Mouse (Mus musculus) heart, embryonic 11.5 days (tissue): ENCODE measurements around the gene Grk2. TPM values are rescaled to one million over a fixed set of nuclear protein-coding genes. Genes with fewer than 3 reads are reported as not detected.

Source experiments
- ATAC-seq: fragments of 200-750 bp; cut with Nextera tagmentation; replicated peaks from 2 replicates; pipeline ENCODE4 v1.8.0; 2017; ENCODE audit warnings: moderate library complexity; ENCODE audit not compliant: insufficient number of reproducible peaks, low FRiP score, low TSS enrichment
- H3K27ac ChIP-seq: fragments of 300-500 bp; sonication (generic); 2 replicates; pipeline ENCODE4 v1.5.1; 2014; ENCODE audit warnings: mild to moderate bottlenecking, low read depth, low read length
- H3K27me3 ChIP-seq: fragments of 300-500 bp; sonication (generic); 2 replicates; pipeline ENCODE4 v1.6.1; 2014; ENCODE audit warnings: mild to moderate bottlenecking, low read length, mixed read lengths; ENCODE audit not compliant: control insufficient read depth, insufficient read depth
- H3K36me3 ChIP-seq: fragments of 300-500 bp; sonication (generic); 2 replicates; pipeline ENCODE4 v1.6.1; 2014; ENCODE audit warnings: mild to moderate bottlenecking, low read length, moderate library complexity, mixed read lengths; ENCODE audit not compliant: control insufficient read depth, insufficient read depth
- H3K4me1 ChIP-seq: fragments of 300-500 bp; sonication (generic); 2 replicates; pipeline ENCODE4 v1.6.1; 2014; ENCODE audit warnings: low read length; ENCODE audit not compliant: control insufficient read depth, insufficient read depth
- H3K4me2 ChIP-seq: fragments of 300-500 bp; sonication (generic); 2 replicates; pipeline ENCODE4 v1.6.1; 2014; ENCODE audit warnings: mild to moderate bottlenecking, moderate library complexity
- H3K4me3 ChIP-seq: fragments of 300-500 bp; sonication (generic); 2 replicates; pipeline ENCODE4 v1.5.1; 2014; ENCODE audit warnings: low read depth, low read length
- H3K9ac ChIP-seq: fragments of 300-500 bp; sonication (generic); 2 replicates; pipeline ENCODE4 v1.6.1; 2014; ENCODE audit warnings: mild to moderate bottlenecking, low read depth, low read length, moderate library complexity
- H3K9me3 ChIP-seq: fragments of 300-500 bp; sonication (generic); replicated peaks from 2 replicates; pipeline ENCODE4 v1.6.1; 2016; ENCODE audit warnings: low read length; ENCODE audit not compliant: control insufficient read depth
- WGBS: fragments of 180-500 bp; shearing (Covaris S2); extraction: QIAGEN DNeasy Blood & Tissue Kit; methylation state at CpG from one replicate; pipeline ENCODE4 v1.1.7; 2014; ENCODE audit not compliant: insufficient replicate concordance; 5-methylcytosine and 5-hydroxymethylcytosine counted together
- polyA plus RNA-seq: library from polyadenylated mRNA; unstranded; fragments of >200 nt; fragmentation: Nextera tagmentation; extraction: Ambion mirVana; gene quantifications from 2 replicates; pipeline ENCODE4 v1.2.1, GENCODE M21; 2014

Grk2 gene
- polyA plus RNA-seq, 1 experiment from 2014 or later, result 12.0 TPM

- Histone ChIP-seq H3K4me2 (no peak overlapping the region), H3K4me1 (0 out of 2 replicates have a peak, but pooled peaks cover 4% of the 10 kb centered on the region), H3K9ac (no peak overlapping the region), H3K36me3 (no peaks in the 10 kb centered on the region), H3K4me3 (no peak overlapping the region), H3K27ac (no peak overlapping the region), H3K9me3 (no peaks in the 10 kb centered on the region), H3K27me3 (peaks cover 38% of the 10 kb centered on the region)
- ATAC-seq, result no peak
- WGBS, result 52% methylated on average over 6 of the region's 6 CpGs
Observed at GRCm38 (mm10) chr19:4270187-4270586, 35.8 kb downstream of the Grk2 start.

DNA sequence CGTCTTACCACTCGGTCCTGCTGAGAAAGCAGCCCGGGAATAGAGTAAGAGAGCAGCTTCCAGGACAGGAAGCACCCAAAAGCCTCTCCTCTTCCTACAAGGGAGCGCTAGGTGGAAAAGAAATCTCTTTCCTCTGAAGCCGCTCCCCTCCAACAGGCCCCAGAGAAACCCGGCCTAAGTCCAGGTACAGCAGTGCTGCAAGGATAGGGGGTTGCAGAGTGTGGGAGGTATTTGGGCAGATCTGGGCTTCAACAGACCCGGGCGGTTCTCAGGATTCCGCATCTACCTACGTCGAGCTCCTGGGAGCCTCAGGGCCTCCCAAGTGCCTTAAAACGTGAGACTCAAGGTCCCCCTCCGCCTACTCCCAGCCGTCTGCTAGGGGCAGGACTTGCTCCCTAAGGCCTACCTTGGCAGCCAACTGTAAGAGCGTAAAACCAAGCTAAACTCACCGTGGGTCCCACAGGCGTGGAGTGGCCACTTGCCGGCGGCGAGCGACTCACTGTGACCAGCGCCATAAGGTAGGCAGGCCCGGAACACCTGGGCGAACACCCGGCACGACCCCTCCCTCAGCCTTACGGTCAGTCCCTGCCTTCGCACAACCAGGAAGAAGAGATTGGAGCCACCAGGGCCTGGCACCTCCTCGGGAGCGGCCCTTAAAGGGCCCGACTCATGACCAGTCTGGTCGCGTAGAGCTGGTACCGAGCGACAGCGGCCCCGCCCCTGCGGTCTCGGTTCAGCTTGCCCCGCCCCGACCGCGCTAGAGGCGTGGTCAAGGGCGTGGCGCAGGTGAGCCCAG is 37.3 kb downstream of the Grk2 start, which contains the start of gene Ssh3:
Gene Ssh3, minus strand, starts transcription at position 615 of the 796 bp plus-strand sequence.
- Histone ChIP-seq H3K9ac (peak within 1 kb of the TSS; percentile 66), H3K4me1 (0 out of 2 replicates have a peak, but pooled peaks cover 4% of the 10 kb centered on the region), H3K27me3 (peaks cover 43% of the 10 kb centered on the region), H3K4me2 (peak within 1 kb of the TSS; percentile 87), H3K36me3 (no peaks in the 10 kb centered on the region), H3K27ac (no peak within 1 kb of the TSS), H3K9me3 (no peaks in the 10 kb centered on the region), H3K4me3 (peak within 1 kb of the TSS; percentile 56)
- ATAC-seq, result peak; percentile 71
- WGBS, result 6% methylated on average over 46 of the region's 46 CpGs

- Histone ChIP-seq H3K27ac (no peak overlapping the region), H3K4me1 (0 out of 2 replicates have a peak, but pooled peaks cover 4% of the 10 kb centered on the region), H3K4me2 (no peak overlapping the region), H3K36me3 (no peaks in the 10 kb centered on the region), H3K9ac (no peak overlapping the region), H3K27me3 (peaks cover 43% of the 10 kb centered on the region), H3K4me3 (no peak overlapping the region), H3K9me3 (no peaks in the 10 kb centered on the region)
- WGBS, result 54% methylated on average over 4 of the region's 4 CpGs
- ATAC-seq, result no peak
Observed at GRCm38 (mm10) chr19:4265956-4266355, 40.1 kb downstream of the Grk2 start.

GRCm38 (mm10) chr19:4264171-4264780 is 41.7 kb downstream of the Grk2 start:
- H3K9me3 ChIP-seq, result no peaks in the 10 kb centered on the region
- H3K27me3 ChIP-seq, result peaks cover 27% of the 10 kb centered on the region
- no peak overlapping the region for H3K4me2 ChIP-seq
- H3K9ac ChIP-seq, result no peak overlapping the region
- 0 out of 2 replicates have a peak, but pooled peaks cover 4% of the 10 kb centered on the region for H3K4me1 ChIP-seq
- H3K36me3 ChIP-seq, result no peaks in the 10 kb centered on the region
- WGBS, result 84% methylated on average over 6 of the region's 6 CpGs
- ATAC-seq, result no peak
- no peak overlapping the region for H3K4me3 ChIP-seq
- no peak overlapping the region for H3K27ac ChIP-seq

DNA sequence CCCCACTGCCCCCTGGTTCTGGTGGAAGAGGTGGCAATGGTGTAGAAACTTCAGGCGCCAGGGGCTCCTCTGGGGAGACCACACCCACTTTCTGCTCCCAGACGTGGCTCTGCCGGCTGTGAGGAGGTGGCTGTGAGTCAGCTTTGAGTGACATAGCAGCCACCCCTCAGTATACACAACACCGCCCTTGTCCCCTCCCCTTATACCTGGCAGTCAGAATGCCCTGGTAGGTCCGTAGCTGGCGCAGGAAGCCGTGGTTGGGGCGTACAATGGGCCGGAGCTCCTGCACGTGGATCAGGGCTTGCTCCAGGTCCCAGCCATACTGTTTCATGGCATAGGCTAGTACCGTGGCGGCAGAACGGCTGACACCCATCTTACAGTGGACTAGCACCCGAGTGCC is 42.3 kb downstream of the Grk2 start:
- H3K4me1 ChIP-seq, result 0 out of 2 replicates have a peak, but pooled peaks cover 3% of the 10 kb centered on the region
- ATAC-seq, result no peak
- H3K36me3 ChIP-seq, result no peaks in the 10 kb centered on the region
- no peak overlapping the region for H3K4me3 ChIP-seq
- H3K27ac ChIP-seq, result no peak overlapping the region
- WGBS, result 63% methylated on average over 14 of the region's 14 CpGs
- peaks cover 22% of the 10 kb centered on the region for H3K27me3 ChIP-seq
- no peaks in the 10 kb centered on the region for H3K9me3 ChIP-seq
- H3K9ac ChIP-seq, result no peak overlapping the region
- no peak overlapping the region for H3K4me2 ChIP-seq

DNA sequence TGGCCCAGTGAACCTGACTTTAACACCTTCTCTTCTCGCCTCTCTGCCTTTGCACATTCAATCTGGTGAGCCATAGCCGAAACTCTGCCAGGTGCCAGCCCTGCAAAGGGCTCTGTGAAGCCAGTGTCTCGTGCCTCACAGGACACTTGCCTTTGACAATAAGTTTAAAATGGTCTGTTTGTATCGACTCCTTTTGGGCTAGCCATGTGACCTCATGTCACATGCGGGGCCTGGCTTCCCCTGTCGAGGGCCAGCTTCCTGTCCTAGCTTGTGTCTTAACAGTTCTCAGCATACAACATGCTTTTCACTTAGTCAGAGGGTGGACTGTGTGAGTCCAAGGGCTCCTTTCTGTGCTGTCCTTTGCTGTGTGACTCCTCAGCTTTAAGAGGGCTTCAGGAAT is 43.3 kb downstream of the Grk2 start:
- H3K9ac ChIP-seq, result no peak overlapping the region
- WGBS, result 71% methylated on average over 6 of the region's 6 CpGs
- no peak for ATAC-seq

DNA sequence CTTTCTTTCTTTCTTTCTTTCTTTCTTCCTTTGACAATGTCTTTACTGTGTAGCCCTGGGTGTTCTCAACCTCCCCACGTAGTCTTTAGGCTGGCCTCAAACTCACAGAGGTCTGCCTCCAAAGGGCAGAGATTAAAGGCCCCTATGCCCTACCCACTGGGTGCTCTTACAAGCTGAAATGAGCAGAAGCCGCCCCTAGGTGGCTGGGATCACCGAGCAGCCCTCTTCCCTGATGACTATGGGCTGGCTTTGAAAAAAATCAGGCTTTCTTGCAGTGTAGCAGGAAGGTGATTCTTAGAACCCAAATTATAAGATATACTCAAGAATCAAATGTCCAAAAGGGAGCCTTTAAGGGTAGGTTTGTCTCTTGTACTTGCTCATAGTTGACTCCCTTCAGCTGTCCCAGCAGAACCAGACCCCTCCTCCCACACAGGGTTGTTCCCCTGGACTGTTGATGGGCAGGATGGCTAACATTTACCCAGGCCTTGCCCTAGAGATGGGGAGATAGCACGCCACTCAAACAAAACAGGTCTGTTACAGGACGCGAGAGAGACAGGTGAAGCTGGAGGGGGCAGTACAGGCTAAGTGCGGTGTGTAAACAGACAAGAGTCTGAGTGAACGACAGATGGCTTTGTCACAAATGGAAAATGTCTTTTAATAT is 44.9 kb downstream of the Grk2 start:
- H3K27me3 ChIP-seq, result peaks cover 6% of the 10 kb centered on the region; the same call in 1 of the 2 replicates
- ATAC-seq, result no peak
- no peak overlapping the region for H3K4me3 ChIP-seq
- H3K36me3 ChIP-seq, result no peaks in the 10 kb centered on the region
- H3K4me1 ChIP-seq, result peaks cover 5% of the 10 kb centered on the region
- H3K4me2 ChIP-seq, result no peak overlapping the region
- no peak overlapping the region for H3K9ac ChIP-seq
- 54% methylated on average over 8 of the region's 8 CpGs for WGBS
- H3K9me3 ChIP-seq, result no peaks in the 10 kb centered on the region
- H3K27ac ChIP-seq, result no peak overlapping the region

More for the DNA sequence above, 43.3 kb downstream of the Grk2 start:
- H3K9me3 ChIP-seq, result no peaks in the 10 kb centered on the region
- no peak overlapping the region for H3K4me3 ChIP-seq
- peaks cover 1% of the 10 kb centered on the region; the same call in 1 of the 2 replicates for H3K4me1 ChIP-seq
- no peak overlapping the region for H3K4me2 ChIP-seq
- H3K27ac ChIP-seq, result no peak overlapping the region
- H3K27me3 ChIP-seq, result peaks cover 12% of the 10 kb centered on the region
- no peaks in the 10 kb centered on the region for H3K36me3 ChIP-seq

GRCm38 (mm10) chr19:4257897-4258252 is 48.1 kb downstream of the Grk2 start:
- H3K9me3 ChIP-seq, result no peaks in the 10 kb centered on the region
- peak overlapping the region; percentile 96 for H3K4me2 ChIP-seq
- no peaks in the 10 kb centered on the region for H3K36me3 ChIP-seq
- H3K4me3 ChIP-seq, result peak overlapping the region; percentile 55
- H3K27ac ChIP-seq, result no peak overlapping the region
- ATAC-seq, result no peak
- peak overlapping the region; percentile 62 for H3K9ac ChIP-seq
- H3K4me1 ChIP-seq, result peaks cover 5% of the 10 kb centered on the region
- 24% methylated on average over 12 of the region's 12 CpGs for WGBS
- no peaks in the 10 kb centered on the region for H3K27me3 ChIP-seq
